Mouse (Mus musculus) testis, postnatal 14 days (tissue): Measurements from ENCODE around the gene Atad2b.

Experiments used
- DNase-seq: peaks from one replicate; pipeline ENCODE4 v3.0.0; 2021; ENCODE audit warnings: low spot score

The Atad2b gene

GRCm38 (mm10) chr12:5084714-5085113, 167.6 kb downstream of the Atad2b start:
- DNase-seq = no peak

GRCm38 (mm10) chr12:5087787-5088519, 170.8 kb downstream of the Atad2b start:
- DNase-seq = no peak

GRCm38 (mm10) chr12:5088639-5089038, 171.5 kb downstream of the Atad2b start:
- DNase-seq = no peak
